ENCODE assay signal across 28 mouse cellular contexts in genomic region chr13:48192476-48192875, GRCm38 (mm10).
DNase-seq lines count a peak whose midpoint lies in the region; ATAC-seq and TF ChIP-seq lines count a peak whose summit lies in the region.
"Had no signal": no experiment of that assay in that cellular context is flagged by ENCODE, and none has a peak within 500 bp of the region (broad histone marks: within the 10 kb centered on the region; RNA-seq: fewer than 3 reads in every experiment).

No protein-coding gene starts in this region.

- no peak for TF ChIP-seq POLR2A in lung, adult 2 months (IDR thresholded peaks at IDR 0.05; ENCODE audit: borderline replicate concordance, extremely low read depth, low read depth, low read length)

- peak; percentile 46 for DNase-seq in embryonic facial prominence, embryonic 11.5 days (ENCODE audit: low spot score)
- DNase-seq in embryonic facial prominence, embryonic 10.5 days (ENCODE audit: low spot score), result no peak
- DNase-seq in lung, postnatal 0 days (ENCODE audit: low spot score), result peak; percentile 5
- no peak for DNase-seq in lung, adult 2 months
- DNase-seq in R1 (ENCODE audit: low read depth, low spot score), result peak; percentile 36
- no peak for DNase-seq in right cerebral cortex, postnatal 14 days
- DNase-seq in kidney, postnatal 36 days, result no peak
- DNase-seq: adrenal gland, postnatal 25 days; cerebellum, adult 11-12 months; cerebellum, adult 9-11 months; forebrain, postnatal 0 days; gastrocnemius, postnatal 25 days; heart, postnatal 4 days; kidney, postnatal 25 days; liver, postnatal 0 days; lung, postnatal 14 days had no signal

- ATAC-seq in embryonic facial prominence, embryonic 11.5 days (replicated peaks; ENCODE audit: insufficient number of reproducible peaks, low FRiP score, low TSS enrichment, low read depth), result no peak
- ATAC-seq in lung, postnatal 0 days, result no peak
- ATAC-seq: CD4-positive, CD25-positive, alpha-beta regulatory T cell, adult 4 months; forebrain, postnatal 0 days; intestine, postnatal 0 days; liver, embryonic 12.5 days; liver, postnatal 0 days; midbrain, embryonic 16.5 days had no signal

- H3K4me2 ChIP-seq in embryonic facial prominence, embryonic 11.5 days (ENCODE audit: low read depth, low read length), result no peak overlapping the region
- no peak overlapping the region for H3K4me2 ChIP-seq in lung, postnatal 0 days (replicated peaks; ENCODE audit: low read depth, low read length)
- H3K4me2 ChIP-seq: embryonic facial prominence, embryonic 15.5 days; forebrain, embryonic 12.5 days; heart, embryonic 11.5 days; hindbrain, embryonic 13.5 days; limb, embryonic 13.5 days; liver, embryonic 12.5 days had no signal

- TF ChIP-seq CTCF in lung, postnatal 0 days (IDR thresholded peaks at IDR 0.05), result no peak
- TF ChIP-seq CTCF in lung, adult 2 months (IDR thresholded peaks at IDR 0.05; ENCODE audit: insufficient read depth, low read length), result no peak

- H3K27me3 ChIP-seq in embryonic facial prominence, embryonic 11.5 days (ENCODE audit: control insufficient read depth, insufficient read depth, low read length), result no peaks in the 10 kb centered on the region
- no peaks in the 10 kb centered on the region for H3K27me3 ChIP-seq in embryonic facial prominence, embryonic 10.5 days (replicated peaks; ENCODE audit: low read depth, poor library complexity, severe bottlenecking)
- no peaks in the 10 kb centered on the region for H3K27me3 ChIP-seq in lung, postnatal 0 days (replicated peaks; ENCODE audit: insufficient read depth, low read length)
- H3K27me3 ChIP-seq: embryonic facial prominence, embryonic 15.5 days; forebrain, embryonic 12.5 days; hindbrain, embryonic 13.5 days; limb, embryonic 13.5 days; liver, embryonic 12.5 days had no signal

- 83% methylated on average over 2 of the region's 2 CpGs for WGBS in embryonic facial prominence, embryonic 11.5 days
- 87% methylated on average over 2 of the region's 2 CpGs for WGBS in embryonic facial prominence, embryonic 10.5 days
- 72% methylated on average over 2 of the region's 2 CpGs for WGBS in lung, postnatal 0 days
- 81% methylated on average over 2 of the region's 2 CpGs for WGBS in lung, adult 2 months

- no peaks in the 10 kb centered on the region for H3K4me1 ChIP-seq in embryonic facial prominence, embryonic 11.5 days (ENCODE audit: control insufficient read depth, insufficient read depth, low read length)
- no peaks in the 10 kb centered on the region for H3K4me1 ChIP-seq in embryonic facial prominence, embryonic 10.5 days
- no peaks in the 10 kb centered on the region for H3K4me1 ChIP-seq in lung, postnatal 0 days (ENCODE audit: insufficient read depth, low read depth, low read length)
- no peaks in the 10 kb centered on the region for H3K4me1 ChIP-seq in lung, adult 2 months (ENCODE audit: control insufficient read depth, insufficient read depth, low read length)
- H3K4me1 ChIP-seq: embryonic facial prominence, embryonic 15.5 days; forebrain, embryonic 12.5 days; hindbrain, embryonic 13.5 days; limb, embryonic 13.5 days; liver, embryonic 12.5 days; midbrain, embryonic 10.5 days had no signal

- H3K9me3 ChIP-seq in embryonic facial prominence, embryonic 11.5 days (replicated peaks; ENCODE audit: control insufficient read depth, low read length), result no peaks in the 10 kb centered on the region
- H3K9me3 ChIP-seq in embryonic facial prominence, embryonic 10.5 days, result no peaks in the 10 kb centered on the region
- no peaks in the 10 kb centered on the region for H3K9me3 ChIP-seq in lung, postnatal 0 days (ENCODE audit: low read length)
- H3K9me3 ChIP-seq: embryonic facial prominence, embryonic 15.5 days; forebrain, embryonic 12.5 days; hindbrain, embryonic 13.5 days; limb, embryonic 13.5 days; liver, embryonic 12.5 days; midbrain, embryonic 10.5 days had no signal

- H3K4me3 ChIP-seq in embryonic facial prominence, embryonic 11.5 days (ENCODE audit: low read depth, low read length), result no peak overlapping the region
- no peak overlapping the region for H3K4me3 ChIP-seq in embryonic facial prominence, embryonic 10.5 days
- H3K4me3 ChIP-seq in lung, postnatal 0 days (ENCODE audit: low read depth, low read length), result no peak overlapping the region
- no peak overlapping the region for H3K4me3 ChIP-seq in lung, adult 2 months (replicated peaks; ENCODE audit: extremely low read depth, low read depth, low read length)
- H3K4me3 ChIP-seq: embryonic facial prominence, embryonic 15.5 days; forebrain, embryonic 12.5 days; hindbrain, embryonic 13.5 days; layer of hippocampus, adult 2 months; left cerebral cortex, adult 2 months; limb, embryonic 13.5 days; liver, embryonic 12.5 days; midbrain, embryonic 10.5 days had no signal

- TF ChIP-seq EP300 in lung, postnatal 0 days (IDR thresholded peaks at IDR 0.05), result no peak

- no peak overlapping the region for H3K27ac ChIP-seq in embryonic facial prominence, embryonic 11.5 days (replicated peaks; ENCODE audit: low read depth, low read length)
- H3K27ac ChIP-seq in embryonic facial prominence, embryonic 10.5 days (replicated peaks), result no peak overlapping the region
- H3K27ac ChIP-seq in lung, postnatal 0 days (ENCODE audit: low read length), result no peak overlapping the region
- H3K27ac ChIP-seq: embryonic facial prominence, embryonic 15.5 days; forebrain, embryonic 12.5 days; hindbrain, embryonic 13.5 days; layer of hippocampus, adult 2 months; left cerebral cortex, adult 2 months; limb, embryonic 13.5 days; liver, embryonic 12.5 days; midbrain, embryonic 10.5 days had no signal

- no peak overlapping the region for H3K9ac ChIP-seq in embryonic facial prominence, embryonic 11.5 days (replicated peaks; ENCODE audit: low read length)
- H3K9ac ChIP-seq in lung, postnatal 0 days (replicated peaks; ENCODE audit: low read depth), result no peak overlapping the region
- H3K9ac ChIP-seq: embryonic facial prominence, embryonic 15.5 days; forebrain, embryonic 12.5 days; forebrain, postnatal 0 days; hindbrain, embryonic 13.5 days; limb, embryonic 13.5 days; liver, embryonic 12.5 days; liver, postnatal 0 days had no signal

- no peaks in the 10 kb centered on the region for H3K36me3 ChIP-seq in embryonic facial prominence, embryonic 11.5 days (replicated peaks; ENCODE audit: control insufficient read depth, insufficient read depth, low read depth, low read length)
- no peaks in the 10 kb centered on the region for H3K36me3 ChIP-seq in embryonic facial prominence, embryonic 10.5 days (replicated peaks)
- no peaks in the 10 kb centered on the region for H3K36me3 ChIP-seq in lung, postnatal 0 days (ENCODE audit: insufficient read depth, low read length)
- H3K36me3 ChIP-seq: embryonic facial prominence, embryonic 15.5 days; forebrain, embryonic 12.5 days; hindbrain, embryonic 13.5 days; limb, embryonic 13.5 days; liver, embryonic 12.5 days; midbrain, embryonic 10.5 days had no signal

Comparison
In these comparisons a context has a peak if more than half of its experiments do, and no peak if none do; other contexts are left out.
1. DNase-seq: peak in embryonic facial prominence, embryonic 11.5 days (single experiment), lung, postnatal 0 days (single experiment) and R1 (single experiment); none in embryonic facial prominence, embryonic 10.5 days (single experiment), lung, adult 2 months (single experiment), right cerebral cortex, postnatal 14 days (single experiment) and kidney, postnatal 36 days (0 of 2).